Mouse (Mus musculus) Patski (cell line): ENCODE measurements around the gene Dglucy. TPM values are rescaled to one million over a fixed set of nuclear protein-coding genes. Genes with fewer than 3 reads are reported as not detected.

Experiments
- ATAC-seq: fragments of 100-300 bp; one replicate; pipeline ENCODE4 v1.8.0; 2021
- CTCF ChIA-PET: fragments of 350-600 bp; sonication (Branson Sonifier 250); formaldehyde crosslinking; loops from one replicate; lab custom pipeline; 2022; ENCODE audit warnings: inconsistent platforms; lab: Charles Lee
- POLR2A ChIA-PET: fragments of 350-600 bp; sonication (Branson Sonifier 250); formaldehyde crosslinking; loops from one replicate; lab custom pipeline; 2022; ENCODE audit warnings: antibody characterized with exemption, inconsistent platforms; lab: Charles Lee
- DNase-seq: peaks from one replicate; pipeline ENCODE4 v3.0.0-alpha.2; 2011; ENCODE audit warnings: low read depth, low spot score
- H3K27me3 ChIP-seq: fragments of 371-371 bp; one replicate; pipeline ENCODE4 v1.5.1; 2021
- CTCF ChIP-seq: fragments of 100-300 bp; IDR thresholded peaks from one replicate; pipeline ENCODE4 v1.5.1; 2021
- in situ Hi-C: fragments of 300-500 bp; cut with MboI; formaldehyde crosslinking; loops from 3 replicates; pipeline ENCODE4 v1.11.1; 2018; ENCODE audit warnings: low pct_unique_long_range_greater_than_20kb, mixed read lengths
- polyA plus RNA-seq: library from polyadenylated mRNA; unstranded; gene quantifications from one replicate; pipeline ENCODE4 v1.2.3, GENCODE M21; 2021

Gene Dglucy
- polyA plus RNA-seq, result 17.9 TPM

GRCm38 (mm10) chr12:100778934-100779865, at the start of gene Dglucy:
Gene Dglucy, plus strand, starts transcription at chr12:100779057.
- CTCF ChIA-PET, result no interaction called here
- POLR2A ChIA-PET, result no interaction called here
- in situ Hi-C loops, result no loop called here
- peak; percentile 42 for DNase-seq
- TF ChIP-seq CTCF, result no peak
- ATAC-seq, result peak; percentile 93
- H3K27me3 ChIP-seq, result no peaks in the 10 kb centered on the region

GRCm38 (mm10) chr12:100735156-100735555, 43.7 kb upstream of the Dglucy start:
- no peak for TF ChIP-seq CTCF
- DNase-seq (no peak), ATAC-seq (no peak)
- peaks cover 8% of the 10 kb centered on the region for H3K27me3 ChIP-seq
- CTCF ChIA-PET, result no interaction called here
- POLR2A ChIA-PET, result no interaction called here
- in situ Hi-C loops, result no loop called here

GRCm38 (mm10) chr12:100735581-100735980, 43.3 kb upstream of the Dglucy start:
- ChIA-PET POLR2A (no interaction called here), CTCF (no interaction called here)
- no peak for TF ChIP-seq CTCF
- ATAC-seq (no peak), DNase-seq (no peak)
- peaks cover 8% of the 10 kb centered on the region for H3K27me3 ChIP-seq
- in situ Hi-C loops, result no loop called here

- CTCF ChIA-PET, result no interaction called here
- POLR2A ChIA-PET, result no interaction called here
- H3K27me3 ChIP-seq, result peaks cover 14% of the 10 kb centered on the region
- ATAC-seq (no peak), DNase-seq (no peak)
- no peak for TF ChIP-seq CTCF
- in situ Hi-C loops, result no loop called here
These were observed 40.4 kb upstream of the Dglucy start for GRCm38 (mm10) chr12:100738498-100738897.

GRCm38 (mm10) chr12:100739011-100739570, 39.8 kb upstream of the Dglucy start:
- ATAC-seq (no peak), DNase-seq (no peak)
- POLR2A ChIA-PET, result no interaction called here
- no peak for TF ChIP-seq CTCF
- CTCF ChIA-PET, result no interaction called here
- H3K27me3 ChIP-seq, result peaks cover 15% of the 10 kb centered on the region
- in situ Hi-C loops, result no loop called here

- no peak for DNase-seq
- CTCF ChIA-PET, result interaction anchor here (0.8 kb wide), 1 partner anchor 15 kb away, joined by 3 read pairs; no protein-coding TSS in a partner anchor
- POLR2A ChIA-PET, result no interaction called here
These were observed 38.5 kb upstream of the Dglucy start for GRCm38 (mm10) chr12:100740313-100740712.

GRCm38 (mm10) chr12:100742468-100742867, 36.4 kb upstream of the Dglucy start:
- no peak for TF ChIP-seq CTCF
- in situ Hi-C loops, result no loop called here
- H3K27me3 ChIP-seq, result peaks cover 15% of the 10 kb centered on the region
- DNase-seq (no peak), ATAC-seq (no peak)
- POLR2A ChIA-PET, result no interaction called here
- CTCF ChIA-PET, result no interaction called here

More at GRCm38 (mm10) chr12:100740313-100740712, 38.5 kb upstream of the Dglucy start:
- peaks cover 15% of the 10 kb centered on the region for H3K27me3 ChIP-seq
- ATAC-seq, result no peak
- in situ Hi-C loops, result no loop called here
- no peak for TF ChIP-seq CTCF

GRCm38 (mm10) chr12:100752977-100753376, 25.9 kb upstream of the Dglucy start:
- POLR2A ChIA-PET, result no interaction called here
- CTCF ChIA-PET, result no interaction called here
- DNase-seq, result no peak
- in situ Hi-C loops, result no loop called here
- H3K27me3 ChIP-seq, result peaks cover 3% of the 10 kb centered on the region
- TF ChIP-seq CTCF, result no peak
- no peak for ATAC-seq

GRCm38 (mm10) chr12:100753716-100754115, 25.1 kb upstream of the Dglucy start:
- TF ChIP-seq CTCF, result no peak
- ATAC-seq, result no peak
- ChIA-PET CTCF (no interaction called here), POLR2A (no interaction called here)
- in situ Hi-C loops, result no loop called here
- no peaks in the 10 kb centered on the region for H3K27me3 ChIP-seq
- no peak for DNase-seq

GRCm38 (mm10) chr12:100757427-100757826, 21.4 kb upstream of the Dglucy start:
- in situ Hi-C loops, result no loop called here
- no peaks in the 10 kb centered on the region for H3K27me3 ChIP-seq
- ChIA-PET POLR2A (no interaction called here), CTCF (no interaction called here)
- no peak for ATAC-seq
- DNase-seq, result no peak
- TF ChIP-seq CTCF, result no peak
